ENCODE assay signal across 44 mouse cellular contexts in genomic region chr6:142329201-142329600, GRCm38 (mm10). TPM values are rescaled to one million over a fixed set of nuclear protein-coding genes. Genes with fewer than 3 reads are reported as not detected.
"Had no signal": no experiment of that assay in that cellular context is flagged by ENCODE, and none has a peak within 500 bp of the region (broad histone marks: within the 10 kb centered on the region; RNA-seq: fewer than 3 reads in every experiment).

No protein-coding gene starts in this region.

- H3K27ac ChIP-seq: limb, embryonic 10.5 days; limb, embryonic 12.5 days; limb, embryonic 13.5 days; limb, embryonic 15.5 days; liver, embryonic 12.5 days; liver, embryonic 13.5 days; liver, embryonic 14.5 days; liver, embryonic 15.5 days; lung, embryonic 15.5 days; macrophage; midbrain, embryonic 10.5 days; midbrain, embryonic 12.5 days; midbrain, embryonic 13.5 days; midbrain, embryonic 15.5 days; neural tube, embryonic 12.5 days had no signal

- H3K36me3 ChIP-seq: limb, embryonic 10.5 days; limb, embryonic 12.5 days; limb, embryonic 13.5 days; limb, embryonic 15.5 days; liver, embryonic 12.5 days; liver, embryonic 13.5 days; liver, embryonic 15.5 days; lung, embryonic 15.5 days; midbrain, embryonic 10.5 days; midbrain, embryonic 12.5 days; midbrain, embryonic 13.5 days; midbrain, embryonic 15.5 days; neural tube, embryonic 12.5 days had no signal

- H3K9me3 ChIP-seq: limb, embryonic 10.5 days; limb, embryonic 12.5 days; limb, embryonic 13.5 days; limb, embryonic 15.5 days; liver, embryonic 12.5 days; liver, embryonic 13.5 days; liver, embryonic 15.5 days; lung, embryonic 15.5 days; megakaryocyte, embryonic 14.5 days; midbrain, embryonic 10.5 days; midbrain, embryonic 12.5 days; midbrain, embryonic 13.5 days; midbrain, embryonic 15.5 days; neural tube, embryonic 12.5 days had no signal

- DNase-seq: left cerebral cortex, postnatal 4 days; liver; liver, embryonic 13.5 days; liver, postnatal 0 days; lung, adult 18-20 months; lung, adult 2 months; lung, embryonic 14.5 days; lung, postnatal 10 days; lung, postnatal 14 days; lung, postnatal 36 days; lung, postnatal 4 days; midbrain, embryonic 14.5 days had no signal

- H3K4me3 ChIP-seq: limb, embryonic 10.5 days; limb, embryonic 12.5 days; limb, embryonic 13.5 days; limb, embryonic 15.5 days; liver, embryonic 12.5 days; liver, embryonic 13.5 days; liver, embryonic 15.5 days; lung, embryonic 15.5 days; megakaryocyte, embryonic 14.5 days; midbrain, embryonic 10.5 days; midbrain, embryonic 12.5 days; midbrain, embryonic 13.5 days; midbrain, embryonic 15.5 days; myocyte; neural tube, embryonic 12.5 days had no signal

- H3K4me1 ChIP-seq: limb, embryonic 10.5 days; limb, embryonic 12.5 days; limb, embryonic 13.5 days; limb, embryonic 15.5 days; liver, embryonic 12.5 days; liver, embryonic 13.5 days; liver, embryonic 15.5 days; lung, embryonic 15.5 days; midbrain, embryonic 10.5 days; midbrain, embryonic 12.5 days; midbrain, embryonic 13.5 days; midbrain, embryonic 15.5 days; neural tube, embryonic 12.5 days had no signal

- H3K9ac ChIP-seq: limb, embryonic 12.5 days; limb, embryonic 13.5 days; limb, embryonic 15.5 days; liver, embryonic 12.5 days; liver, embryonic 13.5 days; liver, embryonic 14.5 days; liver, embryonic 15.5 days; liver, postnatal 0 days; lung, embryonic 14.5 days; lung, embryonic 15.5 days; midbrain, embryonic 12.5 days; midbrain, embryonic 13.5 days; midbrain, embryonic 15.5 days; neural tube, embryonic 12.5 days had no signal

- H3K27me3 ChIP-seq: limb, embryonic 12.5 days; limb, embryonic 13.5 days; limb, embryonic 15.5 days; liver, embryonic 12.5 days; liver, embryonic 13.5 days; liver, embryonic 15.5 days; lung, embryonic 15.5 days; megakaryocyte, embryonic 14.5 days; midbrain, embryonic 12.5 days; midbrain, embryonic 13.5 days; midbrain, embryonic 15.5 days; neural tube, embryonic 12.5 days had no signal

RNA-seq across cellular contexts. Expression of gene Slco1a5, which starts 6.4 kb away (rescaled TPM):
- total RNA-seq: left cerebral cortex, adult 8-10 months; left cerebral cortex, postnatal 14 days; liver, adult 2 months; megakaryocyte progenitor cell, adult 5-6 weeks; megakaryocyte, adult 5-6 weeks; megakaryocyte-erythroid progenitor cell, adult 5-6 weeks; monocyte, adult 5-6 weeks had no signal
- polyA plus RNA-seq: limb, embryonic 11.5 days; limb, embryonic 12.5 days; limb, embryonic 13.5 days; liver, adult 2 months; liver, embryonic 11.5 days; liver, embryonic 12.5 days; liver, embryonic 13.5 days; liver, embryonic 14.5 days; liver, embryonic 15.5 days; liver, postnatal 0 days; macrophage had no signal

RNA-seq across cellular contexts. Expression of gene Iapp, which starts 31.0 kb away (rescaled TPM):
- total RNA-seq: left cerebral cortex, adult 8-10 months; left cerebral cortex, postnatal 10 days; left cerebral cortex, postnatal 14 days; left cerebral cortex, postnatal 25 days; left cerebral cortex, postnatal 4 days; liver, adult 2 months; megakaryocyte progenitor cell, adult 5-6 weeks; megakaryocyte, adult 5-6 weeks; megakaryocyte-erythroid progenitor cell, adult 5-6 weeks; midbrain, postnatal 0 days; monocyte, adult 5-6 weeks had no signal
- polyA plus RNA-seq: limb, embryonic 10.5 days; limb, embryonic 11.5 days; limb, embryonic 12.5 days; limb, embryonic 13.5 days; limb, embryonic 14.5 days; limb, embryonic 15.5 days; liver, adult 2 months; liver, embryonic 11.5 days; liver, embryonic 12.5 days; liver, embryonic 13.5 days; liver, postnatal 0 days; lung, adult 2 months; lung, embryonic 14.5 days; lung, embryonic 16.5 days; macrophage; midbrain, embryonic 14.5 days; midbrain, embryonic 15.5 days; midbrain, embryonic 16.5 days; myocyte; neural tube, embryonic 11.5 days; neural tube, embryonic 12.5 days had no signal
